Mouse (Mus musculus) midbrain, postnatal 0 days (tissue): Measurements from ENCODE around the gene Cd40. TPM values are rescaled to one million over a fixed set of nuclear protein-coding genes. Genes with fewer than 3 reads are reported as not detected.

Experiments
- ATAC-seq: fragments of 200-750 bp; cut with Nextera tagmentation; 2 replicates; pipeline ENCODE4 v1.8.0; 2017; ENCODE audit warnings: moderate number of reproducible peaks, mild to moderate bottlenecking, moderate TSS enrichment, moderate library complexity; ENCODE audit not compliant: low FRiP score
- DNase-seq: peaks from one replicate; pipeline ENCODE4 v3.0.0-alpha.2; 2015; ENCODE audit warnings: low spot score
- H3K27ac ChIP-seq: fragments of 300-500 bp; sonication (generic); 2 replicates; pipeline ENCODE4 v1.5.1; 2014; ENCODE audit warnings: low read depth, mild to moderate bottlenecking, low read length, mixed read lengths
- H3K27me3 ChIP-seq: fragments of 300-500 bp; sonication (generic); 2 replicates; pipeline ENCODE4 v1.6.1; 2014; ENCODE audit warnings: low read length, control low read depth, mixed read lengths; ENCODE audit not compliant: insufficient read depth
- H3K36me3 ChIP-seq: fragments of 300-500 bp; sonication (generic); 2 replicates; pipeline ENCODE4 v1.6.1; 2014; ENCODE audit warnings: low read length, control low read depth, mixed read lengths; ENCODE audit not compliant: insufficient read depth
- H3K4me1 ChIP-seq: fragments of 300-500 bp; sonication (generic); 2 replicates; pipeline ENCODE4 v1.6.1; 2014; ENCODE audit warnings: mild to moderate bottlenecking, control low read depth, antibody characterized with exemption, low read length, mixed read lengths; ENCODE audit not compliant: insufficient read depth
- H3K4me2 ChIP-seq: fragments of 300-500 bp; sonication (generic); 2 replicates; pipeline ENCODE4 v1.6.1; 2014; ENCODE audit warnings: low read depth, mild to moderate bottlenecking, low read length, mixed read lengths; ENCODE audit not compliant: poor library complexity, severe bottlenecking
- H3K4me3 ChIP-seq: fragments of 300-500 bp; sonication (generic); 2 replicates; pipeline ENCODE4 v1.5.1; 2014; ENCODE audit warnings: low read depth, mild to moderate bottlenecking, low read length, moderate library complexity
- H3K9ac ChIP-seq: fragments of 300-500 bp; sonication (generic); replicated peaks from 2 replicates; pipeline ENCODE4 v1.6.1; 2014; ENCODE audit warnings: mild to moderate bottlenecking, low read length, moderate library complexity, mixed read lengths; ENCODE audit not compliant: poor library complexity, severe bottlenecking
- H3K9me3 ChIP-seq: fragments of 300-500 bp; sonication (generic); 2 replicates; pipeline ENCODE4 v1.6.1; 2016; ENCODE audit warnings: low read length, control low read depth
- CTCF ChIP-seq: IDR thresholded peaks from 2 replicates; pipeline ENCODE4 v1.5.1; 2016; ENCODE audit warnings: antibody characterized with exemption, mild to moderate bottlenecking
- WGBS: fragments of 180-500 bp; shearing (Covaris S2); extraction: QIAGEN DNeasy Blood & Tissue Kit; methylation state at CpG from one replicate; pipeline ENCODE4 v1.1.7; 2014; 5-methylcytosine and 5-hydroxymethylcytosine counted together
- polyA plus RNA-seq: library from polyadenylated mRNA; unstranded; fragments of >200 nt; fragmentation: Nextera tagmentation; extraction: Ambion mirVana; gene quantifications from 2 replicates; pipeline ENCODE4 v1.2.1, GENCODE M21; 2015
- total RNA-seq: library from RNA; depleted of rRNA; stranded (reverse); fragments of >200 nt; gene quantifications from 2 replicates; pipeline ENCODE4 v1.2.3, GENCODE M21; 2014

Cd40 gene
- total and polyA plus RNA-seq, 2 experiments from 2014 or later: 4.4 to 5.9 TPM

- Histone ChIP-seq H3K9ac (no peak overlapping the region), H3K4me1 (peaks cover 3% of the 10 kb centered on the region), H3K9me3 (no peaks in the 10 kb centered on the region), H3K4me2 (no peak overlapping the region), H3K36me3 (no peaks in the 10 kb centered on the region), H3K27me3 (no peaks in the 10 kb centered on the region), H3K4me3 (no peak overlapping the region), H3K27ac (no peak overlapping the region)
- DNase-seq (peak; percentile 81), ATAC-seq (no peak)
- 16% methylated on average over 10 of the region's 10 CpGs for WGBS
- no peak for TF ChIP-seq CTCF
Observed at GRCm38 (mm10) chr2:165096367-165096766, 40.9 kb downstream of the Cd40 start.

- Histone ChIP-seq H3K27me3 (no peaks in the 10 kb centered on the region; the same call in 1 of the 2 replicates), H3K4me1 (peaks cover 3% of the 10 kb centered on the region), H3K27ac (no peak overlapping the region), H3K9ac (no peak overlapping the region), H3K36me3 (no peaks in the 10 kb centered on the region), H3K4me3 (no peak overlapping the region), H3K4me2 (no peak overlapping the region), H3K9me3 (no peaks in the 10 kb centered on the region)
- ATAC-seq (no peak), DNase-seq (no peak)
- TF ChIP-seq CTCF: no peak
- WGBS: 89% methylated on average over 3 of the region's 3 CpGs
Observed at GRCm38 (mm10) chr2:165098861-165099260, 43.4 kb downstream of the Cd40 start.

GRCm38 (mm10) chr2:165100749-165101148, 45.3 kb downstream of the Cd40 start:
- peaks cover under 1% of the 10 kb centered on the region; the same call in 1 of the 2 replicates for H3K27me3 ChIP-seq
- H3K9ac ChIP-seq: no peak overlapping the region
- no peak overlapping the region for H3K4me2 ChIP-seq
- H3K27ac ChIP-seq: no peak overlapping the region
- 11% methylated on average over 6 of the region's 6 CpGs for WGBS
- H3K4me1 ChIP-seq: peaks cover 3% of the 10 kb centered on the region; the same call in 1 of the 2 replicates
- H3K9me3 ChIP-seq: no peaks in the 10 kb centered on the region
- no peak overlapping the region for H3K4me3 ChIP-seq
- ATAC-seq: no peak
- TF ChIP-seq CTCF: no peak
- DNase-seq: no peak
- no peaks in the 10 kb centered on the region for H3K36me3 ChIP-seq

DNA sequence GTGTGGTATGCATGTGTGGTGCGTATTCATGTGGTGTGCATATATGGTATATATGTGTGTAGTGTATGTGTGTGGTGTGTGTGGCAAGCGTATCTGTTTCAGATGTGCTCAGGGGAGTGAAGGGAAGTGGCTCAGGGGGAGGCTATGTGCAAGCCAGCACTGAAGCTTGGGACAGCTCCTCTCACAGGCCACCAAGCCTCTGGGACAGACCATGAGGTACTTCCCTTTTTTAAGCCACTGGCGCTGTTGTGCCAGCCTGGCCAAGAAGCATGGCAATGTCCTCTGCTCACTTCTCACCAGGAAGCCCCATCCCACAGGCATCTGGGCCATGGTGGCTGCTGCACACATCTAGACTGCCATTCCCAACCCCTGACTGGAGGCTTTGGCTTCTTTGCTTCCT, 47.5 kb downstream of the Cd40 start:
- Histone ChIP-seq H3K27ac (no peak overlapping the region), H3K36me3 (no peaks in the 10 kb centered on the region), H3K27me3 (peaks cover 3% of the 10 kb centered on the region; the same call in 1 of the 2 replicates), H3K9me3 (no peaks in the 10 kb centered on the region), H3K9ac (no peak overlapping the region), H3K4me1 (peaks cover 3% of the 10 kb centered on the region; the same call in 1 of the 2 replicates), H3K4me2 (no peak overlapping the region), H3K4me3 (no peak overlapping the region)
- no peak for TF ChIP-seq CTCF
- ATAC-seq: no peak
- WGBS: 90% methylated on average over 3 of the region's 3 CpGs
- no peak for DNase-seq

DNA sequence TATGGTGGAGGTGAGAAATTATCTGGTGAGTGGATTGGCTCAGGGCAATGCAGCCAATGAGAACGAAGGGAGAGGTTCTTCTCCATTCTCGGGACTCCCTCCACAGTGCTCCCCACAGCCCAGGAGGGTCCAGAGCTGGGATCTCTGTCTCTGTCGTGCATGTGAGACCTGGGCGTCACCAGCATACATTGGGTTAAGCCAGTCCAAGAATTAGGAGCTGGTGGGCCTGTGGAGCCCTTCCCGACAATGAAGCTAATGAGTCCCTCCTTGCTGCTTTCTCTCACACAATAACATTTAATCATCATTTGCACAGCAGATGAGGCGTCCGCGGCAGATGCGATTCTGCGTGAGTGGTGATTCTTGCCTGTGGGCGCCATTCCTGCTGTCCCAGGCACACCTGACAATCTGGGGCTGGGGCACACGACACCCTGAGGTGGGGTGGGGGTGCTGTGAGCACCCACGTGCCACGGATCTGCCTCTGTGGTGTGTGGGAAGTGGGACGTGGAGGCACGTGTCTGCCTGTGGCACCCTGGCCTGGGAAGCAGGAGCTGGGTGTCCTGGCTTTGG, 50.2 kb downstream of the Cd40 start:
- Histone ChIP-seq H3K36me3 (no peaks in the 10 kb centered on the region), H3K27ac (no peak overlapping the region), H3K9ac (no peak overlapping the region), H3K27me3 (peaks cover 3% of the 10 kb centered on the region; the same call in 1 of the 2 replicates), H3K4me3 (no peak overlapping the region), H3K4me2 (no peak overlapping the region), H3K9me3 (no peaks in the 10 kb centered on the region), H3K4me1 (peaks cover 3% of the 10 kb centered on the region; the same call in 1 of the 2 replicates)
- DNase-seq (no peak), ATAC-seq (no peak)
- TF ChIP-seq CTCF: no peak
- WGBS: 63% methylated on average over 16 of the region's 16 CpGs

- H3K9ac ChIP-seq: no peak overlapping the region
- H3K4me2 ChIP-seq: no peak overlapping the region
- H3K4me1 ChIP-seq: no peaks in the 10 kb centered on the region
- no peak overlapping the region for H3K4me3 ChIP-seq
- no peaks in the 10 kb centered on the region for H3K36me3 ChIP-seq
- peaks cover 7% of the 10 kb centered on the region; the same call in 1 of the 2 replicates for H3K27me3 ChIP-seq
- ATAC-seq (0 out of 2 replicates have a peak, but pooled peaks have one; percentile 48), DNase-seq (peak; percentile 40)
- TF ChIP-seq CTCF: peak; percentile 33
- no peaks in the 10 kb centered on the region for H3K9me3 ChIP-seq
- no peak overlapping the region for H3K27ac ChIP-seq
- 22% methylated on average over 18 of the region's 18 CpGs for WGBS
Observed at GRCm38 (mm10) chr2:165106585-165106984, 51.2 kb downstream of the Cd40 start.
